Mouse (Mus musculus) heart, postnatal 0 days (tissue): Measurements from ENCODE around the gene Nipal3. TPM values are rescaled to one million over a fixed set of nuclear protein-coding genes. Genes with fewer than 3 reads are reported as not detected.
A peak's percentile ranks its signal among the peaks of the same experiment; 100 is the strongest.

Experiments
- ATAC-seq: fragments of 200-750 bp; cut with Nextera tagmentation; 2 replicates; pipeline ENCODE4 v1.8.0; 2017; ENCODE audit warnings: low read depth, moderate number of reproducible peaks, moderate library complexity; ENCODE audit not compliant: insufficient read depth
- DNase-seq: peaks from one replicate; pipeline ENCODE4 v3.0.0-alpha.2; 2016; ENCODE audit warnings: low spot score
- H3K27ac ChIP-seq: fragments of 300-500 bp; sonication (generic); 2 replicates; pipeline ENCODE4 v1.5.1; 2014; ENCODE audit warnings: low read depth, mild to moderate bottlenecking
- H3K27me3 ChIP-seq: fragments of 300-500 bp; sonication (generic); 2 replicates; pipeline ENCODE4 v1.6.1; 2014; ENCODE audit warnings: low read length, mixed read lengths; ENCODE audit not compliant: control insufficient read depth, insufficient read depth
- H3K36me3 ChIP-seq: fragments of 300-500 bp; sonication (generic); replicated peaks from 2 replicates; pipeline ENCODE4 v1.6.1; 2014; ENCODE audit warnings: low read length, mixed read lengths; ENCODE audit not compliant: control insufficient read depth, insufficient read depth
- H3K4me1 ChIP-seq: fragments of 300-500 bp; sonication (generic); 2 replicates; pipeline ENCODE4 v1.6.1; 2014; ENCODE audit warnings: antibody characterized with exemption; ENCODE audit not compliant: control insufficient read depth, insufficient read depth
- H3K4me2 ChIP-seq: fragments of 300-500 bp; sonication (generic); 2 replicates; pipeline ENCODE4 v1.6.1; 2014; ENCODE audit warnings: low read depth, mild to moderate bottlenecking, low read length, moderate library complexity
- H3K4me3 ChIP-seq: fragments of 300-500 bp; sonication (generic); 2 replicates; pipeline ENCODE4 v1.5.1; 2014; ENCODE audit warnings: low read depth, low read length
- H3K9ac ChIP-seq: fragments of 300-500 bp; sonication (generic); replicated peaks from 2 replicates; pipeline ENCODE4 v1.6.1; 2014; ENCODE audit warnings: low read depth, low read length, mixed read lengths
- H3K9me3 ChIP-seq: fragments of 300-500 bp; sonication (generic); replicated peaks from 2 replicates; pipeline ENCODE4 v1.6.1; 2016; ENCODE audit warnings: low read length; ENCODE audit not compliant: control insufficient read depth
- CTCF ChIP-seq: IDR thresholded peaks from 2 replicates; pipeline ENCODE4 v1.5.1; 2016; ENCODE audit warnings: antibody characterized with exemption, control low read depth, low read depth
- EP300 ChIP-seq: IDR thresholded peaks from 2 replicates; pipeline ENCODE4 v1.6.1; 2016; ENCODE audit warnings: antibody characterized with exemption, low read depth
- WGBS: fragments of 180-500 bp; shearing (Covaris S2); extraction: QIAGEN DNeasy Blood & Tissue Kit; methylation state at CpG from one replicate; pipeline ENCODE4 v1.1.7; 2014; 5-methylcytosine and 5-hydroxymethylcytosine counted together
- polyA plus RNA-seq: library from polyadenylated mRNA; unstranded; fragments of >200 nt; fragmentation: Nextera tagmentation; extraction: Ambion mirVana; gene quantifications from 2 replicates; pipeline ENCODE4 v1.2.1, GENCODE M21; 2015
- total RNA-seq: library from RNA; depleted of rRNA; stranded (reverse); fragments of >200 nt; gene quantifications from 2 replicates; pipeline ENCODE4 v1.2.3, GENCODE M21; 2014; ENCODE audit warnings: low replicate concordance

Nipal3 gene
- total and polyA plus RNA-seq, 2 experiments from 2014 or later = 4.7 to 28.7 TPM

DNA sequence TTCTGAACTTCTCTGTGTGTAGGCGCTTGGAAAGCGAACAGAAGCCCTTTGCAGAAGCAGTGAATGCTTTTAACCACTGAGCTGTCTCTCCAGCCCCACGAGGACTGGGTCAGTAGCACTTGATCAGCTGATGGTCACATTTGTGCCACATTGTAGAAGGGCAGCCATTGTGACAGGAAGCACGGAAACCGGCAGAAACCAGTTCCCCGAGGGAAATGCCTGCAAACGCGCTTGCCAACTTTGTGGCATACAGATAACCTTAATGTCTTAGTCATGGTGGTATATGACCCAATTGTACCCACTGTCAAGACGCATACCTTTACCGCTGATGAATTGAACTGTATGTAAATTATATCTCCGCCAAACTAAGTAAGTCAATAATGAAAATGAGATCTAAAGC, 11.0 kb upstream of the Nipal3 start:
- no peaks in the 10 kb centered on the region for H3K36me3 ChIP-seq
- no peak for TF ChIP-seq EP300
- no peak for TF ChIP-seq CTCF

DNA sequence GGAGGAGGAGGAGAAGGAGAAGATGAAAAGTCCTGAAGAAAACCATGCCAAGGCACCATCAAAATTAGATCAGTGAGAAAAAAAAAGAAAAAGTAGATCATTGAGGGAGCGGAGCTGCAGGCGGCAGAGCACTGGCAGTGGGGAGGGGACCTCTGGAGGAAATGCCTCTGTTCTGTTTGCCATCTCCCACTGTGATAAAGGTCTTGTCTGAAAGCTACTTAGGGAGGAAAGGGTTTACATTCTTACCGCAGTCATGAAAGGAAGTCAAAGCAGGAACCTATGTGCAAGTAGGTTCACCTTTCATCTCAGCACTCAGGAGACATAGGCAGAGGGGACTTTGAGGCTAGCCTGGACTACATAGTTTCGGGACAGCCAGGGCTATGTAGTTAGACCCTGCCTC, 6.7 kb upstream of the Nipal3 start:
- H3K36me3 ChIP-seq = no peaks in the 10 kb centered on the region
- H3K4me3 ChIP-seq = no peak overlapping the region
- H3K4me1 ChIP-seq = no peaks in the 10 kb centered on the region
- no peaks in the 10 kb centered on the region for H3K9me3 ChIP-seq
- no peak for ATAC-seq
- H3K9ac ChIP-seq = no peak overlapping the region
- 46% methylated on average over 4 of the region's 4 CpGs for WGBS
- no peak for DNase-seq
- TF ChIP-seq CTCF = no peak
- no peak for TF ChIP-seq EP300
- H3K27ac ChIP-seq = no peak overlapping the region
- no peak overlapping the region for H3K4me2 ChIP-seq
- H3K27me3 ChIP-seq = no peaks in the 10 kb centered on the region

More for the DNA sequence above, 11.0 kb upstream of the Nipal3 start:
- DNase-seq = no peak
- 66% methylated on average over 11 of the region's 11 CpGs for WGBS
- H3K4me1 ChIP-seq = peaks cover 6% of the 10 kb centered on the region; the same call in 1 of the 2 replicates
- H3K27me3 ChIP-seq = no peaks in the 10 kb centered on the region
- H3K27ac ChIP-seq = no peak overlapping the region
- no peak overlapping the region for H3K4me2 ChIP-seq
- no peak overlapping the region for H3K4me3 ChIP-seq
- H3K9me3 ChIP-seq = no peaks in the 10 kb centered on the region
- no peak for ATAC-seq
- no peak overlapping the region for H3K9ac ChIP-seq

DNA sequence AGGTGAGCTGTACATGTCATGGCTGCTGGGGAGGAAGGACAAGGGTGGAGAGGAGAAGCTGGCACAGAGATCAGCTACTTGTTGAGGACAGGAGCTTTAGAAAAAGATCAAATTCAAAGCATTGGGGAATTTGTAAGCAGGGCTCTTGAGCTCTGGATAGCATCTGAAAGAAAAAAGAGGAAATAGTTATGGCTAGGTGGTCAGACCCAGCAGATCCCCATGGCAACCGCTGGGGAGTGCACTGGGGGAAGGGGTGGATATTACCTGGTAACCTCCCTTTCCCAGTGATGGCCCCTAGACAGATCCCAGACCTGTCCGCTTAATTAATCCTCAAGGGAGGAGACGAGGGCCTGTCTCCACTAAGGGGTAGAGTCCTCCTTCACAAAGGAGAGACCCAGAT, 5.0 kb upstream of the Nipal3 start:
- ATAC-seq = no peak
- Histone ChIP-seq H3K9me3 (no peaks in the 10 kb centered on the region), H3K4me1 (peaks cover 6% of the 10 kb centered on the region; the same call in 1 of the 2 replicates), H3K27me3 (no peaks in the 10 kb centered on the region), H3K9ac (no peak overlapping the region), H3K4me3 (no peak overlapping the region), H3K4me2 (no peak overlapping the region), H3K27ac (no peak overlapping the region), H3K36me3 (no peaks in the 10 kb centered on the region)
- 85% methylated on average over 3 of the region's 3 CpGs for WGBS
- DNase-seq = no peak
- TF ChIP-seq CTCF = no peak
- no peak for TF ChIP-seq EP300

DNA sequence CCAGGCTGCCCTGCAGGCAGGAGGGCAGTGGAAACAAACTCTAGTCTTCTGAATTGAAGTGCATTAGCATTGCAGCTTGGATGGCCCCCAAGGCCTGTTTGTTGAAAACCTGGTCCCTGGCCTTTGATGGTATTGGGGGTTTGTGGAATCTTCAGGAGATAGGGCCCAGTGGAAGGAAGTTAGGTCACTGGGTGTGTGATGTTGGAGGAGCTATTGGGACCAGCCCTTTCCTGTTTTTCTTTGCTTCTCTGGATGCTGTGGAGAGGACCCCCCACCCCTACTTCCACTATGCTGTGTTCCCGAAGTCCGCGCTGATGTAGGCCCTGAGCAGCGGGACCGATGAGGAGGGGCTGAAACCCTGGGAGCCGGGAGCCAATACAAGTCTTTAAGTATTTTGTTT, 3.3 kb upstream of the Nipal3 start:
- H3K27me3 ChIP-seq = no peaks in the 10 kb centered on the region
- no peaks in the 10 kb centered on the region for H3K9me3 ChIP-seq
- H3K9ac ChIP-seq = no peak overlapping the region
- H3K4me2 ChIP-seq = no peak overlapping the region
- no peaks in the 10 kb centered on the region for H3K36me3 ChIP-seq
- no peak for TF ChIP-seq CTCF
- no peak for TF ChIP-seq EP300
- no peak overlapping the region for H3K4me3 ChIP-seq
- no peak overlapping the region for H3K27ac ChIP-seq
- DNase-seq = no peak
- 75% methylated on average over 6 of the region's 6 CpGs for WGBS
- peaks cover 11% of the 10 kb centered on the region for H3K4me1 ChIP-seq
- ATAC-seq = no peak

DNA sequence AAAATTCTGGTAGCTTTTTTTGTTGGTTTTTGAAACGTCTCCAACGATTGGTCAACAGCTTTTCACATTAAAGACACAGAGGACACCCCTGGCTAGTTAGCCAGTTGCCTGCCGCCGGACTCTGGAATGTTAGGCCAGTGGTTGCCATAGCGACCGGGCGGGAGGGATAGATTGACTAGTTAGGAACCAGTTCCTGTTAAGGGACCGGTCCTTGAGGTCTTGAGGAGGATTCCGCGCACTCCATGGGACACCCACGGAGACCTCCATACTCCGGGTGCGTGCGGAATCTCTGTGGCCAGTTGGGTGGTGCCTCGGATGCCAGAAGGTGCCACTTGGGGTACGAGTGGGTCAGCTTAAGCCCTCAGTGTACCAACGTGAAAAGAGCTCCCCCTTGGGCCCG, 972 bp upstream of the Nipal3 start:
- WGBS = 35% methylated on average over 18 of the region's 18 CpGs
- H3K9me3 ChIP-seq = no peaks in the 10 kb centered on the region
- DNase-seq = no peak
- H3K27ac ChIP-seq = no peak overlapping the region
- no peak for ATAC-seq
- TF ChIP-seq CTCF = no peak
- no peak for TF ChIP-seq EP300
- H3K9ac ChIP-seq = no peak overlapping the region
- H3K4me1 ChIP-seq = peaks cover 12% of the 10 kb centered on the region
- H3K36me3 ChIP-seq = no peaks in the 10 kb centered on the region
- H3K4me3 ChIP-seq = no peak overlapping the region
- H3K4me2 ChIP-seq = no peak overlapping the region
- H3K27me3 ChIP-seq = no peaks in the 10 kb centered on the region

DNA sequence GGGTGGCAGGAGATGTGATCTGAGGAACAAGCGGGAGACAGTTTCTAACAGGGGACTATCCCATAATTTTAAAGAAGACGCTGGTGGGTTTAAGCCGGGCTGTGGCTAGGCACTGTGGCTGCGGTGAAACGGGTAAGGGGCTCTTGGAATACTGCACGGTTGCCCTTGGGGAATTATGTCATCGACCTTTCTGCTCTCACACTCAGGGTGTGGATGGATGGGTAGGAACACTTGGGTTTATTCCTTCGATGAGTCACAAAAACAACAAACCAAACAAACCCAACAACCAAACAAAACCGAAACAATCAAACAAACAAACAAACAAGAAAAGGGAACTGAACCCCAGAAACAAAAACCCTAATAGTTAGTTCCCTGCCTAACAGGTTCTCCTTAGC, 556 bp upstream of the Nipal3 start:
- TF ChIP-seq EP300 = no peak
- TF ChIP-seq CTCF = no peak
- Histone ChIP-seq H3K9ac (no peak overlapping the region), H3K27ac (no peak overlapping the region), H3K9me3 (no peaks in the 10 kb centered on the region), H3K36me3 (no peaks in the 10 kb centered on the region), H3K4me3 (peak overlapping the region; percentile 81), H3K4me1 (peaks cover 12% of the 10 kb centered on the region), H3K4me2 (peak overlapping the region; percentile 98), H3K27me3 (no peaks in the 10 kb centered on the region)
- 20% methylated on average over 9 of the region's 9 CpGs for WGBS
- ATAC-seq = no peak
- DNase-seq = no peak
